Mouse (Mus musculus) CD4-positive, CD25-positive, alpha-beta regulatory T cell, adult 2 months (primary cell): ENCODE results near the gene Bcl6b.
A peak's percentile ranks its signal among the peaks of the same experiment; 100 is the strongest.

Experiments used
- DNase-seq: peaks from one replicate; pipeline ENCODE4 v3.0.0-alpha.2; 2012; ENCODE audit warnings: low read depth, low spot score

Gene Bcl6b

GRCm38 (mm10) chr11:70229260-70230010 is at the start of gene Bcl6b:
TSS of gene Bcl6b (minus strand) at chr11:70229798.
- peak; percentile 45 for DNase-seq

GRCm38 (mm10) chr11:70278961-70279360 is 49.4 kb upstream of the Bcl6b start:
- DNase-seq: no peak

- peak; percentile 47 for DNase-seq
Observed at GRCm38 (mm10) chr11:70271641-70272040, 42.0 kb upstream of the Bcl6b start.

- DNase-seq: no peak
Observed at GRCm38 (mm10) chr11:70266405-70266804, 36.8 kb upstream of the Bcl6b start.

- DNase-seq: no peak
Observed at GRCm38 (mm10) chr11:70265819-70266218, 36.2 kb upstream of the Bcl6b start.

GRCm38 (mm10) chr11:70265252-70265651 is 35.7 kb upstream of the Bcl6b start:
- peak; percentile 69 for DNase-seq

GRCm38 (mm10) chr11:70259035-70259434 is 29.4 kb upstream of the Bcl6b start:
- DNase-seq: no peak

GRCm38 (mm10) chr11:70254931-70255531 is 25.4 kb upstream of the Bcl6b start, which contains the start of gene Alox12:
TSS of gene Alox12 (minus strand) at chr11:70255353.
- peak; percentile 22 for DNase-seq

GRCm38 (mm10) chr11:70254337-70254736 is 24.7 kb upstream of the Bcl6b start:
- peak; percentile 31 for DNase-seq

- DNase-seq: no peak
Observed at GRCm38 (mm10) chr11:70251853-70252252, 22.3 kb upstream of the Bcl6b start.

GRCm38 (mm10) chr11:70250150-70250549 is 20.6 kb upstream of the Bcl6b start:
- DNase-seq: no peak

- peak; percentile 86 for DNase-seq
Observed at GRCm38 (mm10) chr11:70247136-70247845, 17.7 kb upstream of the Bcl6b start.

GRCm38 (mm10) chr11:70242591-70242990 is 13.0 kb upstream of the Bcl6b start:
- DNase-seq: no peak

GRCm38 (mm10) chr11:70239541-70240279 is 10.1 kb upstream of the Bcl6b start, which contains the start of the genes Gm21988 and Rnasek:
TSS of gene Gm21988 (minus strand) at chr11:70239830.
TSS of gene Rnasek (minus strand) at chr11:70239842.
- peak; percentile 88 for DNase-seq

GRCm38 (mm10) chr11:70238591-70239440 is 9.2 kb upstream of the Bcl6b start:
- DNase-seq: no peak

GRCm38 (mm10) chr11:70237457-70238167 is 8.0 kb upstream of the Bcl6b start, which contains the start of gene 0610010K14Rik:
TSS of gene 0610010K14Rik (minus strand) at chr11:70237914.
- DNase-seq: peak; percentile 97

GRCm38 (mm10) chr11:70236717-70237116 is 7.1 kb upstream of the Bcl6b start:
- DNase-seq: no peak

- DNase-seq: no peak
Observed at GRCm38 (mm10) chr11:70235254-70235900, 5.8 kb upstream of the Bcl6b start.

- DNase-seq: no peak
Observed at GRCm38 (mm10) chr11:70234497-70234896, 4.9 kb upstream of the Bcl6b start.
